Mouse (Mus musculus) liver, adult 2 months (tissue): ENCODE results near the gene Depdc7. TPM values are rescaled to one million over a fixed set of nuclear protein-coding genes. Genes with fewer than 3 reads are reported as not detected.

Experiments used
- DNase-seq: peaks from one replicate; pipeline ENCODE4 v3.0.0-alpha.2; 2011; ENCODE audit warnings: low read depth, low spot score; ENCODE audit errors: extremely low read depth
- H3K27ac ChIP-seq: fragments of 200-500 bp; replicated peaks from 2 replicates; pipeline ENCODE4 v1.5.1; 2012; ENCODE audit warnings: low read depth, mild to moderate bottlenecking, control low read depth, inconsistent platforms, low read length; ENCODE audit not compliant: insufficient read depth
- H3K27me3 ChIP-seq: fragments of 200-500 bp; 2 replicates; pipeline ENCODE4 v1.6.1; 2012; ENCODE audit warnings: mild to moderate bottlenecking, moderate library complexity, low read length, inconsistent platforms; ENCODE audit not compliant: control insufficient read depth, insufficient read depth
- H3K36me3 ChIP-seq: fragments of 200-500 bp; 2 replicates; pipeline ENCODE4 v1.6.1; 2012; ENCODE audit warnings: low read length, inconsistent platforms; ENCODE audit not compliant: control insufficient read depth, insufficient read depth
- H3K4me1 ChIP-seq: fragments of 200-500 bp; 2 replicates; pipeline ENCODE4 v1.6.1; 2011; ENCODE audit warnings: low read length; ENCODE audit not compliant: control insufficient read depth, insufficient read depth
- H3K4me3 ChIP-seq: fragments of 200-500 bp; 2 replicates; pipeline ENCODE4 v1.5.1; 2011; ENCODE audit warnings: low read depth, mild to moderate bottlenecking, control low read depth, low read length, moderate library complexity; ENCODE audit not compliant: insufficient read depth
- H3K79me2 ChIP-seq: fragments of 200-500 bp; 2 replicates; pipeline ENCODE4 v1.6.1; 2012; ENCODE audit warnings: inconsistent platforms, mild to moderate bottlenecking, low read length, moderate library complexity; ENCODE audit not compliant: control insufficient read depth, insufficient read depth
- H3K9ac ChIP-seq: fragments of 200-500 bp; 2 replicates; pipeline ENCODE4 v1.6.1; 2012; ENCODE audit warnings: low read depth, mild to moderate bottlenecking, control low read depth, inconsistent platforms, low read length
- CTCF ChIP-seq: fragments of 200-500 bp; IDR thresholded peaks from 2 replicates; pipeline ENCODE4 v1.5.1; 2011; ENCODE audit warnings: low read depth, low read length, control low read depth
- POLR2A ChIP-seq: fragments of 200-500 bp; IDR thresholded peaks from 2 replicates; pipeline ENCODE4 v1.6.1; 2011; ENCODE audit warnings: low read length, control low read depth; ENCODE audit not compliant: insufficient read depth; ENCODE audit errors: extremely low read depth
- WGBS: fragments of 180-500 bp; shearing (Covaris S2); methylation state at CpG from one replicate; pipeline ENCODE4 v1.1.7; 2018; 5-methylcytosine and 5-hydroxymethylcytosine counted together
- polyA plus RNA-seq: library from polyadenylated mRNA; depleted of rRNA; stranded (reverse); fragments of >200 nt; gene quantifications from 2 replicates; pipeline ENCODE4 v1.2.3, GENCODE M21; 2012
- total RNA-seq: library from RNA; depleted of rRNA; stranded (reverse); fragments of >200 nt; gene quantifications from 2 replicates; pipeline ENCODE4 v1.2.3, GENCODE M21; 2014

The Depdc7 gene
- total and polyA plus RNA-seq, 2 experiments, result 30.0 to 53.5 TPM

DNA sequence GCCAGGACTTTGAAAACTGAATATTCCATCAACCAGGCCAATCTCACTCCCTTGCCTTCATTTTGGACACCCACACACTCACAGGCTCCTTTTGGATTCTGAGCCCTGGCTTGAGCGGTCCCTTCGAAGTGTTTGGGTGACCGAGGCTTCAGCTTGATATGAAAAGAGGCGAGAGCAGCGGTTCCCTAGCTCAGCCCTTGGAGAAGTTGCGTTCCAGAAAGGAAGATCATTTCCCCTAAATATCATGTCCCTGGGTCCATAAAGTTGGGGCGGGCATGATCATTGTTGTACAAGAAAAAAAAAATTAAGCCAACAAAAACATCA is 30.2 kb downstream of the Depdc7 start:
- WGBS, result 2% methylated on average over 7 of the region's 7 CpGs
- Histone ChIP-seq H3K27ac (peak overlapping the region; percentile 77), H3K4me3 (peak overlapping the region; percentile 96), H3K9ac (peak overlapping the region; percentile 97), H3K79me2 (no peaks in the 10 kb centered on the region), H3K4me1 (no peaks in the 10 kb centered on the region), H3K27me3 (no peaks in the 10 kb centered on the region), H3K36me3 (no peaks in the 10 kb centered on the region)
- TF ChIP-seq POLR2A (no peak), CTCF (no peak)
- no peak for DNase-seq

DNA sequence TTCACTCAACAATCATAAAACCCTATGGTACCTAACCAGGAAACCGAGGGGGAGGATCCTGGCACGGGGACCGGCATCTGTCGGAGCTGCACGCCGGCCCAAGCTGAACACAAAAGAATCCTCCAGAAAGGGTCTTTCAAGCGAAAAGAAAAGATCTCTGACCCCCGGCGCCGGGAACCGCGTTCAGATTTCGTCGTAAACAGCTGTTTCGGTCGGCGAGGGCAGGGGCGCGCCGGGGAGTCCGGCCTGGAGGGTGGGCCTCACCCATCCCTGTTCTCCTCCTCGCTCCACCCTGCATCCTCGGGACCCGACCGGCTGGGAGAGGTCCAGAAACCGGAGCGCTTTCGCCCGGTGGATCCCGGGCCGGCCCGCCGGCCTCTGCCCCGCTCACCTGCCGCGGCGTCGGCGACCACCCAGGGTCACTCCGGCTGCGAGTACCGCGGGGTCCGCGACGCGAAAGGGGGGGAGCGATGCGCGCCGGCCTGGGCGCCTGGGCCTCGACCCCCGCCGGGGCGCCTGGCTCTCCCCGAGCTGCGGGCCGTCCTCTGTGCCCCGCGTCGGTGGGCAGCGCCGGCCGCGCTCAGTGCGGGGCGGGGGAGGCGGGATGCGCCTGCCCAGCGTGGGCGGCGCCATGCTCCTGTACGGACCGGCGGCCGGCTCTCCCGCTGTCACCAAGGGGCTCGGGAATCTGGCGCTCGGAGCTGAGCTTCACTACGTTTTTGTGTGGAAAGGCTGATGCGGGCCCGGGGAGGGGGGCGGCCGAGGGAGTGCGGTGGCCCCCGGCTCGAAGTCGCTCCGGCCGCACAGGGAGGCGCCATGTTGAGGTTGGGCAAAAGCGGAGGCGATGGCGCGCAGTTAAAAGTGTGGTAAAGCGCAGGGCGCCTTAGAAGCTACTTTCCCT is 30.8 kb downstream of the Depdc7 start, which contains the start of gene Tcp11l1:
TSS of gene Tcp11l1 (minus strand) at position 585 of the 901 bp plus-strand sequence.
- no peaks in the 10 kb centered on the region for H3K79me2 ChIP-seq
- H3K4me1 ChIP-seq, result no peaks in the 10 kb centered on the region
- under 1% methylated on average over 99 of the region's 99 CpGs for WGBS
- no peaks in the 10 kb centered on the region for H3K36me3 ChIP-seq
- H3K9ac ChIP-seq, result peak within 1 kb of the TSS; percentile 97
- peak; percentile 43 for DNase-seq
- H3K4me3 ChIP-seq, result peak within 1 kb of the TSS; percentile 96
- H3K27me3 ChIP-seq, result no peaks in the 10 kb centered on the region
- no peak for TF ChIP-seq CTCF
- no peak for TF ChIP-seq POLR2A
- peak within 1 kb of the TSS; percentile 77 for H3K27ac ChIP-seq

DNA sequence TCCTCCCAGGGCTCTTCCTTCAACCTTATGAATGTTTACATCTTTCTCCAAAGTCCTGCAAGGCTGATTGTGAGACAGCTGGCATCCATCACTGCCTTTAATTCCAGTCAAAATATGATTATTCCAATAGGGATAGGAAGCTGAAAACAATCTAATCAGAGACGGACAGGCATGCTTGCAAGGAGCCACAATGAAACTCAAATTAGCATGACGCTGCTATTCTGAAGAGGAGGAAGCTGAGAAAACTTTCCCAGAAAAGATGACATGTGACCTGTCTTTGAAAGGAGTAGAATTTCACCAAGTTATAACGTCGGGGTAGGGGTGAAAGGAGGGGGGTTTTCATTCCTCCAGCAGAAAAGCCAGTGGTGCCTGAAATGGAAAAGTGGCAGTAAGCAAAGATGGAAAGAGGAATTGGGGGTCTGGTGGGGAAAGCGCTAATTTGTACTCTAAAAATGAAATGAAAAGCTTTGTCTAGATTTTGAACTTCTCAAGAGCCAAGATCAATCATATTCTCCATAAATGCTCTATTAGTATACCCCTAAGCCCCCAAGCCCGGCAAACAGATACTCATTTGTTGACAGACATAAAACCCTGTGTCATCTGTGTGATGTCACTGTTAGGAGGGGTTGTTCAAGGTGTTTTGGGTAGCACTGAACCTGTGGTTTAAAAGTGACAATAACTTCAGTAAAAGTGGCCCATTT is 31.9 kb downstream of the Depdc7 start:
- no peaks in the 10 kb centered on the region for H3K27me3 ChIP-seq
- 58% methylated on average over 6 of the region's 6 CpGs for WGBS
- no peaks in the 10 kb centered on the region for H3K4me1 ChIP-seq
- TF ChIP-seq CTCF, result no peak
- no peak for TF ChIP-seq POLR2A
- H3K27ac ChIP-seq, result no peak overlapping the region
- H3K79me2 ChIP-seq, result no peaks in the 10 kb centered on the region
- H3K36me3 ChIP-seq, result no peaks in the 10 kb centered on the region; the same call in 1 of the 2 replicates
- no peak overlapping the region for H3K4me3 ChIP-seq
- no peak overlapping the region for H3K9ac ChIP-seq
- no peak for DNase-seq

DNA sequence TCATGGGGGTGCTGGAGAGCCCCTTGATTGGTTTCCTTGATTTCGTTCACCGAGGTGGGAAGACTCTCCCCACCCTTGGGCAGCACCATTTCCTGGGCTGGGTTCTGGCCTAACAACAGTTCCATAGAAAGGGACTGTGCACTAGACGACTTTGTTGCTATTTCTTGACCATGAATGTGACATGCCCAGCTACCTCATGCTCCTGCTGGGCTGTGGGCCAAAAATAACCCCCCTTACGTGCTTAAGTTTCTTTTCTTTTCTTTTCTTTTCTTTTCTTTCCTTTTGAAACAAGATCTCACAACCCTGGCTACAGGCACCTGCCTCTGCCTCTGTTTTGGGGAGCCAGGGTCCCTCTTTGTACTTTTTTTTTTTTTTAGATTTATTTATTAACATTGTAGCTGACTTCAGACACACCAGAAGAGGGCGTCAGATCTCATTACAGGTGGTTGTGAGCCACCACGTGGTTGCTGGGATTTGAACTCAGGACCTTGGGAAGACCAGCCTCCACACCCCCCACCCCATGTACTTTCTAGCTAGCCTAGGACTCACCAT is 32.8 kb downstream of the Depdc7 start:
- no peak overlapping the region for H3K27ac ChIP-seq
- H3K27me3 ChIP-seq, result no peaks in the 10 kb centered on the region
- no peaks in the 10 kb centered on the region for H3K79me2 ChIP-seq
- H3K4me1 ChIP-seq, result no peaks in the 10 kb centered on the region
- WGBS, result 77% methylated on average over 6 of the region's 6 CpGs
- H3K4me3 ChIP-seq, result no peak overlapping the region
- H3K9ac ChIP-seq, result no peak overlapping the region
- TF ChIP-seq POLR2A, result no peak
- no peak for TF ChIP-seq CTCF
- no peak for DNase-seq
- no peaks in the 10 kb centered on the region; the same call in 1 of the 2 replicates for H3K36me3 ChIP-seq

- DNase-seq, result no peak
- TF ChIP-seq CTCF (no peak), POLR2A (no peak)
- Histone ChIP-seq H3K9ac (no peak overlapping the region), H3K36me3 (no peaks in the 10 kb centered on the region; the same call in 1 of the 2 replicates), H3K4me3 (no peak overlapping the region), H3K4me1 (peaks cover 5% of the 10 kb centered on the region), H3K27me3 (no peaks in the 10 kb centered on the region), H3K79me2 (no peaks in the 10 kb centered on the region), H3K27ac (no peak overlapping the region)
- 90% methylated on average over 3 of the region's 3 CpGs for WGBS
These were observed 38.3 kb downstream of the Depdc7 start for GRCm38 (mm10) chr2:104704355-104704754.
